Mouse (Mus musculus) CD4-positive, CD25-positive, alpha-beta regulatory T cell, adult 2 months (primary cell): Measurements from ENCODE around the gene Scfd2.

Experiments used
- DNase-seq: peaks from one replicate; pipeline ENCODE4 v3.0.0-alpha.2; 2012; ENCODE audit warnings: low read depth, low spot score

Gene Scfd2

GRCm38 (mm10) chr5:74180216-74180615, 351.3 kb downstream of the Scfd2 start:
- DNase-seq: no peak

- DNase-seq: no peak
Measured at GRCm38 (mm10) chr5:74175526-74176270, 355.9 kb downstream of the Scfd2 start.

GRCm38 (mm10) chr5:74173162-74173844, 358.3 kb downstream of the Scfd2 start:
- no peak for DNase-seq

GRCm38 (mm10) chr5:74172208-74172607, 359.4 kb downstream of the Scfd2 start:
- no peak for DNase-seq

GRCm38 (mm10) chr5:74171768-74172167, 359.8 kb downstream of the Scfd2 start:
- no peak for DNase-seq

GRCm38 (mm10) chr5:74168085-74168484, 363.5 kb downstream of the Scfd2 start:
- no peak for DNase-seq

- no peak for DNase-seq
Measured at GRCm38 (mm10) chr5:74166642-74167041, 364.9 kb downstream of the Scfd2 start.

- DNase-seq: no peak
Measured at GRCm38 (mm10) chr5:74164547-74164946, 367.0 kb downstream of the Scfd2 start.

- DNase-seq: no peak
Measured at GRCm38 (mm10) chr5:74163141-74163540, 368.4 kb downstream of the Scfd2 start.

GRCm38 (mm10) chr5:74162013-74162412, 369.5 kb downstream of the Scfd2 start:
- DNase-seq: no peak

GRCm38 (mm10) chr5:74161297-74161926, 370.1 kb downstream of the Scfd2 start:
- no peak for DNase-seq

- DNase-seq: no peak
Measured at GRCm38 (mm10) chr5:74160349-74160748, 371.2 kb downstream of the Scfd2 start.

GRCm38 (mm10) chr5:74159906-74160305, 371.7 kb downstream of the Scfd2 start:
- no peak for DNase-seq

GRCm38 (mm10) chr5:74158929-74159632, 372.5 kb downstream of the Scfd2 start:
- DNase-seq: no peak

GRCm38 (mm10) chr5:74155860-74156351, 375.7 kb downstream of the Scfd2 start:
- DNase-seq: no peak
